Mouse (Mus musculus) hindbrain, embryonic 15.5 days (tissue): Measurements from ENCODE around the gene Gm29666. TPM values are rescaled to one million over a fixed set of nuclear protein-coding genes. Genes with fewer than 3 reads are reported as not detected.

Experiments used
- ATAC-seq: fragments of 200-750 bp; cut with Nextera tagmentation; 2 replicates; pipeline ENCODE4 v1.8.0; 2017; ENCODE audit warnings: low read depth, moderate number of reproducible peaks, moderate TSS enrichment; ENCODE audit not compliant: low FRiP score
- H3K27ac ChIP-seq: fragments of 300-500 bp; sonication (generic); replicated peaks from 2 replicates; pipeline ENCODE4 v1.5.1; 2015; ENCODE audit warnings: mild to moderate bottlenecking, inconsistent platforms
- H3K27me3 ChIP-seq: fragments of 300-500 bp; sonication (generic); 2 replicates; pipeline ENCODE4 v1.6.1; 2015; ENCODE audit warnings: control low read depth, inconsistent platforms
- H3K36me3 ChIP-seq: fragments of 300-500 bp; sonication (generic); 2 replicates; pipeline ENCODE4 v1.6.1; 2015; ENCODE audit warnings: control low read depth, inconsistent platforms
- H3K4me1 ChIP-seq: fragments of 300-500 bp; sonication (generic); replicated peaks from 2 replicates; pipeline ENCODE4 v1.6.1; 2015; ENCODE audit warnings: control low read depth, inconsistent platforms
- H3K4me2 ChIP-seq: fragments of 300-500 bp; sonication (generic); 2 replicates; pipeline ENCODE4 v1.6.1; 2015; ENCODE audit warnings: moderate library complexity, mild to moderate bottlenecking, inconsistent platforms
- H3K4me3 ChIP-seq: fragments of 300-500 bp; sonication (generic); 2 replicates; pipeline ENCODE4 v1.5.1; 2015; ENCODE audit warnings: mild to moderate bottlenecking, inconsistent platforms
- H3K9ac ChIP-seq: fragments of 300-500 bp; sonication (generic); 2 replicates; pipeline ENCODE4 v1.6.1; 2015; ENCODE audit warnings: inconsistent platforms
- H3K9me3 ChIP-seq: fragments of 300-500 bp; sonication (generic); 2 replicates; pipeline ENCODE4 v1.6.1; 2016; ENCODE audit warnings: control low read depth, inconsistent platforms
- WGBS: fragments of 180-500 bp; shearing (Covaris S2); methylation state at CpG from one replicate; pipeline ENCODE4 v1.1.7; 2015; 5-methylcytosine and 5-hydroxymethylcytosine counted together
- polyA plus RNA-seq: library from polyadenylated mRNA; unstranded; fragments of >200 nt; fragmentation: Nextera tagmentation; extraction: Ambion mirVana; gene quantifications from 2 replicates; pipeline ENCODE4 v1.2.1, GENCODE M21; 2015

Gm29666 gene
- polyA plus RNA-seq, 1 experiment from 2014 or later, result 1.0 TPM

GRCm38 (mm10) chr15:84944319-84944718 is 24.5 kb upstream of the Gm29666 start:
- no peak overlapping the region for H3K9ac ChIP-seq
- no peak for ATAC-seq
- H3K4me1 ChIP-seq, result no peaks in the 10 kb centered on the region
- no peak overlapping the region for H3K4me3 ChIP-seq
- peaks cover 36% of the 10 kb centered on the region for H3K36me3 ChIP-seq
- H3K27me3 ChIP-seq, result no peaks in the 10 kb centered on the region
- H3K4me2 ChIP-seq, result no peak overlapping the region
- WGBS, result 80% methylated on average over 5 of the region's 5 CpGs
- no peaks in the 10 kb centered on the region for H3K9me3 ChIP-seq
- H3K27ac ChIP-seq, result no peak overlapping the region

DNA sequence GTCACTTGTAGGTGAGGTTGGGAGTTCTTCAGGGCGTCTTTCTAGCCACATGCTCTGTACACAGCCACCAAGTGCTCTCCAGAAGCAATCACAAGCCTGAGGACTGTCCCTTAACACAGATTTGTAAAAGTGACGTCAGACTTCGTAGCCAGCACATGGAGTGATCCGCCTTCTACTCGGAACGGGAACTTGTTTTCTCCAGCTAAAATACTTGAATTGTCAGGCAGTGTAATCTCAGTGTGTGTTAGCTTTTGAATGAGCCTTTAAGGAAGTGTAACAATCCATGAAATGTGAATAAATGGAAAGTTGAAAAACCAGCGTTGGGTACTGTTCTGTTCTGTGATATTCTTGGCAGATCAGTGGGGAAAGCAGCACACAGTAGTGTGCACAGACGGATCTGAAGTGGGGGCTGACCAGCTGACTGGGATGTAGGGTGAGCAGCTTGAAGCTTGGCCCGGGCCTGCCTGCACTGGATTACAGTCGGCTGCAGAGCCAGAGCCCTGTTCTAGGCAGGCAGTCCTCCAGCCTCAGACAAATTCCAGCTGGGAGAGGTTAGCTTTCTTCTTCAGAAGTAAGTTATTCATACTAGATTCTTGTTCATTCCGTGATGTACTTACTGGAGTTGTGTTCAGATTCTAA is 22.9 kb upstream of the Gm29666 start:
- H3K27me3 ChIP-seq, result no peaks in the 10 kb centered on the region
- H3K9me3 ChIP-seq, result no peaks in the 10 kb centered on the region
- no peak overlapping the region for H3K9ac ChIP-seq
- H3K4me3 ChIP-seq, result no peak overlapping the region
- peak; percentile 72 for ATAC-seq
- 63% methylated on average over 11 of the region's 11 CpGs for WGBS
- H3K27ac ChIP-seq, result peak overlapping the region; percentile 10; the same call in 1 of the 2 replicates
- peaks cover 36% of the 10 kb centered on the region for H3K36me3 ChIP-seq
- no peaks in the 10 kb centered on the region for H3K4me1 ChIP-seq
- no peak overlapping the region for H3K4me2 ChIP-seq

DNA sequence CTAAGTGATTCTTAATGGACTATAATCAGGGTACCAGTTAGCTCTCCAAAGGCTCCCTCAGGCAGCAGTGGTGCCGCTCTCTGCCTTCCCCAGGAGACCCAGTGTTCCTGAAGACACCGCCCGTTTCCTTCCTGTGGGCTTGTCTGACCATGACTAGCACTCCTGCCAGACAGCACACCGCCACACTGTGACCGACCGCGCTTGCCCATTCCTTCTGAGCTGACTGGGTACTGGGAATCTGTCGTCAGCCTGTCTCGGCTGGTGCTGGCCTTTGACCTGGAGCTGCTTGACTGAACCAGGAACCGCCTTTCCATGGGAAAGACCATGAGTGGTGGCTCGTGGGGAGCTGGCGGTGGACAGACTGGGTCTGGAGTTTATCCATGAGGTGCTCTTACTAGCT is 20.3 kb upstream of the Gm29666 start:
- H3K36me3 ChIP-seq, result peaks cover 55% of the 10 kb centered on the region
- ATAC-seq, result no peak
- 61% methylated on average over 12 of the region's 12 CpGs for WGBS

DNA sequence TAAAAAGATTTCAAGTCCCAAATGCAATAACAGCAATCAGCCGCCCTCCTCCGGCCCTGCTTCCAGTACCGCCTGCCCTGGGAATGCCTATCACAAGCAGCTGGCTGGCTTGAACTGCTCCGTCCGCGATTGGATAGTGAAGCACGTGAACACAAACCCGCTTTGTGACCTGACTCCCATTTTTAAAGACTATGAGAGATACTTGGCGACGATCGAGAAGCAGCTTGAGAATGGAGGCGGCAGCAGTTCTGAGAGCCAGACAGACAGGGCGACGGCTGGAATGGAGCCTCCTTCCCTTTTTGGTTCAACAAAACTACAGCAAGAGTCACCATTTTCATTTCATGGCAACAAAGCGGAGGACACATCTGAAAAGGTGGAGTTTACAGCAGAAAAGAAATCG is 15.1 kb upstream of the Gm29666 start:
- no peak overlapping the region for H3K4me3 ChIP-seq
- H3K4me1 ChIP-seq, result no peaks in the 10 kb centered on the region
- H3K4me2 ChIP-seq, result no peak overlapping the region
- no peak overlapping the region for H3K27ac ChIP-seq
- peaks cover 82% of the 10 kb centered on the region for H3K36me3 ChIP-seq
- 83% methylated on average over 16 of the region's 16 CpGs for WGBS
- no peak for ATAC-seq
- no peaks in the 10 kb centered on the region for H3K27me3 ChIP-seq
- no peak overlapping the region for H3K9ac ChIP-seq
- H3K9me3 ChIP-seq, result no peaks in the 10 kb centered on the region

More for the DNA sequence above, 20.3 kb upstream of the Gm29666 start:
- Histone ChIP-seq H3K27ac (no peak overlapping the region), H3K9me3 (no peaks in the 10 kb centered on the region), H3K9ac (no peak overlapping the region), H3K4me2 (no peak overlapping the region), H3K4me1 (no peaks in the 10 kb centered on the region), H3K4me3 (no peak overlapping the region), H3K27me3 (no peaks in the 10 kb centered on the region)

DNA sequence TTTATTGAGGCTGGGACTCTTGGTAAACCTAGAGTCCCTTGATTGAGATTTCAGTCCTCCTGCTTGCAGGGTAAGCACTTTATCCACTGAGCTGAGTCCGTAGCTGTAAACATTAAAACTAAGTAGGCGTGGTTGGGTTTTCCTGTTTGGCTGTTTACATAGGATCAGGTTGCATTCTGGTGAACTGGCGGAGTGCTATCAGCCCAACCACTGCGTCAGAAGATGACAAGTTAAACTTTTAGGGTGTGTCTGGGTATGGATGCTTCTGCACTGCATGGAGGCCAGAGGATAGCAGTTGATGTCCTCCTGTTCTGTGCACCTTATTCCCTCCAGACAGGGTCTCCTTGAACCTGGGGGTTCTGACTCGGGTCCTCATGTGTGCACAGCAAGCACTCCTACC is 12.5 kb upstream of the Gm29666 start:
- Histone ChIP-seq H3K4me1 (no peaks in the 10 kb centered on the region), H3K4me3 (no peak overlapping the region), H3K9me3 (no peaks in the 10 kb centered on the region), H3K27ac (no peak overlapping the region), H3K27me3 (no peaks in the 10 kb centered on the region), H3K4me2 (no peak overlapping the region), H3K9ac (no peak overlapping the region), H3K36me3 (peaks cover 82% of the 10 kb centered on the region)
- 85% methylated on average over 5 of the region's 5 CpGs for WGBS
- ATAC-seq, result no peak

- H3K27ac ChIP-seq, result no peak overlapping the region
- 0 out of 2 replicates have a peak overlapping the region, but pooled peaks have one; percentile 6 for H3K9ac ChIP-seq
- 69% methylated on average over 1 of the region's 1 CpGs for WGBS
- ATAC-seq, result no peak
- no peaks in the 10 kb centered on the region for H3K27me3 ChIP-seq
- peak overlapping the region; percentile 74; the same call in 1 of the 2 replicates for H3K4me3 ChIP-seq
- peak overlapping the region; percentile 85 for H3K4me2 ChIP-seq
- no peaks in the 10 kb centered on the region for H3K9me3 ChIP-seq
- H3K36me3 ChIP-seq, result peaks cover 32% of the 10 kb centered on the region
- peaks cover 35% of the 10 kb centered on the region for H3K4me1 ChIP-seq
Measured at GRCm38 (mm10) chr15:84925495-84926018, 5.7 kb upstream of the Gm29666 start.

DNA sequence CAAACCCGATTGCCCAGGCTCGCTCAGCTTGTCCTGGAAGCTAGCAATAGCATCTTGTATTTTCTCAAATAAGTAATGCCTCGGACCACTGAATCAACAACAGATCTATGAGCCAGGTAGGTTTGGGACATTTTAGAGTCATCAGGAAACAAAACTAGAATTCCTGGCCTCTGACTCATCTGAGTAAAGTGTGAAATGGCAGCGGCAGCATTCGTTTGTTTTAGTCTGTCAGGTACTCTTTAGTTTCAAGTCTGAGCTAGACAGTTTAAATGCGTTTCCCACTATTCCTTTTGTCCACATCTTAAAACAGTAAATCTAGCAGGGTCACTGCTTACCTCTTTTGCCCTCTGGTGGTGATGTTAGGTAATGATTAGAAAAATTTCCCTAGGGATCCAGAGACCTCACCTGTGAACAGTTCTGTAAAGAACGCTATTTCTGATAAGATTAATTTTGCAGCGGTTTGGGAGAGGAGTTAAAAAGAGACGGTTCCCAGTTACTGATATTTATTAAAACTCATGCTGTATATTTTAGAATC is 5.0 kb upstream of the Gm29666 start:
- WGBS, result 18% methylated on average over 9 of the region's 9 CpGs
- Histone ChIP-seq H3K27me3 (no peaks in the 10 kb centered on the region), H3K4me1 (peaks cover 35% of the 10 kb centered on the region), H3K36me3 (peaks cover 26% of the 10 kb centered on the region), H3K9ac (peak overlapping the region; percentile 77; the same call in 1 of the 2 replicates), H3K27ac (no peak overlapping the region), H3K9me3 (no peaks in the 10 kb centered on the region), H3K4me2 (peak overlapping the region; percentile 85), H3K4me3 (peak overlapping the region; percentile 74)
- no peak for ATAC-seq

DNA sequence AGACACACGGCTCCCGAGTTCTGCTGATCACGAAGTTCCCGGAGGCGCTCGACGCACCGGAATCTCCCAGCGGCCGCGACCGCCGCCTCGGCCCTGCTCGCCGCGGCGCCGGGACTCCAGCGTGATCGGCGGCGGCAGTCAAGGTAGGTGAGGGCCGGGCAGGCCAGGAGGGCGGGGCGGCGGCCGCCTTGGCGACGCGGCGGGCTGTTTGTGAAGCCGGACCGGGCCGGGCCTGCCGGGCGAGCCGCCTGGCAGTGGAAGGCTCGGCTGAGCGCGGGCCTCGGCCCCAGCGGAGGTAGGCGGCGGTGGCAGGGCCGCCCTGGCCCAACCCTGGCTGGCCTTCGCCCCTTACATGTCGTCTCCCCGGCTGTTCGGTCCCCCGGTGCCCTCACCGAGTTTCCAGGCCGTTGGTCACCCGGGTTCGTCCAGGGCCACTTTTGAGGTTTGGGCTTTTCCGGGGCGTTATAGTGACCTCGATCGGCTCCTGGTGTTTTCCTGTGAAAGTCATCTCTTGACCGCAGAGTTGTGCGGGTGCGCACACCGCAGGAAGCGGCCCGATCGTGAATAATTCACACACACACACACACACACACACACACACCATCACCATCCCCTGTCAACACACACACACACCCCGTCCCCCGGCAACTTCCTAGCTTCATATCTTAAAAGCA is 3.8 kb upstream of the Gm29666 start:
- Histone ChIP-seq H3K4me2 (peak overlapping the region; percentile 85), H3K27me3 (no peaks in the 10 kb centered on the region), H3K4me1 (peaks cover 35% of the 10 kb centered on the region), H3K27ac (peak overlapping the region; percentile 92), H3K9me3 (no peaks in the 10 kb centered on the region), H3K36me3 (peaks cover 13% of the 10 kb centered on the region), H3K4me3 (peak overlapping the region; percentile 74), H3K9ac (peak overlapping the region; percentile 77)
- ATAC-seq, result peak; percentile 75
- under 1% methylated on average over 42 of the region's 68 CpGs for WGBS

DNA sequence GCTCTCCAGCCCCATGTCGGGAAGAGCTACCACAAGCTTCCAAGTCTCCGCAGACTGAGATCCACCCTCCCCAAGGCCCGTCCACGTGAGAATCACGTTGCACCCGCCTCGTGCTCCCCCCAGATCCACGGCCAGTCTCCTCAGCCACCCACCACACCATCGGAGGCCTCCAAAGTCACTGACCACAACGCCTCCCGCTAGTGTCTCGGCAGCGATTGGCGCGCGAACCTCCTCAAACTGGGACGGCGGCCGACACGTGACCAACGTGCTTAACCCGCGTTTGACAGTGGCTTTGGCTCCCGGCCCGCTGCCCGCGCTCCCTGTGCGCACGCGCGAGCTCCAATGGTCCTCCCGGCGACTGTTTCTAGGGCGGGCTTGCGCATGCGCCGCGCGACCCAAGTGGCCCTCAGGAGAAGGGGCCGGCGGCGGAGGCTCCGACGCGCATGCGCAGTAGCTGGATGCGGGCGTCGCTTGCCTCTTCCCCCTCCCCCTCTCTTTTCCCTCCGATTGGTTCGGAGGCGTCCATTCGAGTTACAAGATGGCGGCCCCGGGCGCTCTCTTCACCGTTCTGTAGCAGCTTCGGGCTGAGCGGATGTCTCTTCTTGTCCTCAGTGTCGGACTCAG is 3.2 kb upstream of the Gm29666 start, which contains the start of gene Nup50:
TSS of gene Nup50 (plus strand) at position 528 of the 624 bp plus-strand sequence.
- WGBS, result under 1% methylated on average over 60 of the region's 60 CpGs
- peak within 1 kb of the TSS; percentile 97 for H3K4me2 ChIP-seq
- H3K4me3 ChIP-seq, result peak within 1 kb of the TSS; percentile 74
- ATAC-seq, result peak; percentile 93
- peaks cover 35% of the 10 kb centered on the region for H3K4me1 ChIP-seq
- H3K36me3 ChIP-seq, result peaks cover 8% of the 10 kb centered on the region
- peak within 1 kb of the TSS; percentile 92 for H3K27ac ChIP-seq
- H3K9me3 ChIP-seq, result no peaks in the 10 kb centered on the region
- no peaks in the 10 kb centered on the region for H3K27me3 ChIP-seq
- peak within 1 kb of the TSS; percentile 77 for H3K9ac ChIP-seq

- ATAC-seq, result no peak
- Histone ChIP-seq H3K27me3 (no peaks in the 10 kb centered on the region), H3K4me2 (no peak overlapping the region), H3K9me3 (no peaks in the 10 kb centered on the region), H3K4me3 (no peak overlapping the region), H3K27ac (no peak overlapping the region), H3K4me1 (no peaks in the 10 kb centered on the region), H3K36me3 (no peaks in the 10 kb centered on the region), H3K9ac (no peak overlapping the region)
- WGBS, result 60% methylated on average over 3 of the region's 3 CpGs
Measured at GRCm38 (mm10) chr15:84913201-84913600, 6.6 kb downstream of the Gm29666 start.

DNA sequence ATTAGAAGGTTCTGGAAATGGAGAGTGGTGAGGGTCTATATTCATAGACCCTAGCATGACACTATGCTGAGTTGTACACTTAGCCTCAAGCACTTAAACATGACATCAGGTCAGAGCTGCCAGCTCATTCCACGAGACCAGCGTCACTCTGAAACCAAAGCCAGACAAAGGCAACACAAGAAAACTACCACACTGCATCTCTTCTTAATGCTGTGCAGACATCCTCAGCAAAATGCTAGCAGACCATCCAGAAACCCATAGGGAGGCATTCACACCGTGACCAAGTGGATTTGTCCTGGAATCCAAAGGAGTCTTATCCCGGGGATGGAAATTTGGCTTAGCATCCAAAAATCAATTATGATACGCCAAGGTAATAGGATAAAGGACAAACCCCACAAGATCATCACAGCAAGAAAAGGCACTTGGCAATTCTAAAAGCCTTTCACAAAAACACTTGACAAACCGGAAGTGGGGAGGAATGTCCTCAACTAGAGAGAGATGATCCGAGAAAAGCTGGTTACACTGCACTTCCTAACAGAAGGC is 15.9 kb downstream of the Gm29666 start:
- H3K9ac ChIP-seq, result no peak overlapping the region
- WGBS, result 56% methylated on average over 7 of the region's 7 CpGs

More for the DNA sequence above, 15.9 kb downstream of the Gm29666 start:
- no peaks in the 10 kb centered on the region for H3K27me3 ChIP-seq
- H3K4me1 ChIP-seq, result peaks cover under 1% of the 10 kb centered on the region
- H3K4me2 ChIP-seq, result no peak overlapping the region
- H3K27ac ChIP-seq, result no peak overlapping the region
- H3K9me3 ChIP-seq, result no peaks in the 10 kb centered on the region
- H3K36me3 ChIP-seq, result no peaks in the 10 kb centered on the region
- no peak for ATAC-seq
- no peak overlapping the region for H3K4me3 ChIP-seq
